8 mouse cellular contexts compared by ENCODE assay signal in genomic region chr8:72135446-72136301, GRCm38 (mm10). TPM values are rescaled to one million over a fixed set of nuclear protein-coding genes. Genes with fewer than 3 reads are reported as not detected.
A peak's percentile ranks its signal among the peaks of the same experiment; 100 is the strongest.
DNase-seq lines count a peak whose midpoint lies in the region; ATAC-seq and TF ChIP-seq lines count a peak whose summit lies in the region.
"Had no signal": no experiment of that assay in that cellular context is flagged by ENCODE, and none has a peak within 500 bp of the region (broad histone marks: within the 10 kb centered on the region; RNA-seq: fewer than 3 reads in every experiment).

No protein-coding gene starts in this region.

- peak overlapping the region; percentile 87 for H3K9ac ChIP-seq in forebrain, embryonic 13.5 days
- H3K9ac ChIP-seq in limb, embryonic 13.5 days = peak overlapping the region; percentile 98
- peak overlapping the region; percentile 92 for H3K9ac ChIP-seq in midbrain, embryonic 13.5 days (replicated peaks)
- H3K9ac ChIP-seq in stomach, embryonic 15.5 days = peak overlapping the region; percentile 95

- whole genome bisulfite sequencing in forebrain, embryonic 13.5 days = under 1% methylated on average over 62 of the region's 62 CpGs
- WGBS in limb, embryonic 13.5 days = under 1% methylated on average over 61 of the region's 62 CpGs
- WGBS in midbrain, embryonic 13.5 days = under 1% methylated on average over 62 of the region's 62 CpGs
- under 1% methylated on average over 61 of the region's 62 CpGs for WGBS in stomach, embryonic 15.5 days

- peak overlapping the region; percentile 91 for H3K27ac ChIP-seq in forebrain, embryonic 13.5 days
- H3K27ac ChIP-seq in limb, embryonic 13.5 days = peak overlapping the region; percentile 100
- H3K27ac ChIP-seq in midbrain, embryonic 13.5 days = peak overlapping the region; percentile 90
- H3K27ac ChIP-seq in stomach, embryonic 15.5 days = peak overlapping the region; percentile 99

- peak; percentile 36 to 66 for DNase-seq in adrenal gland, postnatal 36 days
- DNase-seq in heart, postnatal 4 days = peak; percentile 70

- H3K36me3 ChIP-seq in E14TG2a.4 (ENCODE audit: insufficient read depth, low read length) = peaks cover 25% of the 10 kb centered on the region
- H3K36me3 ChIP-seq in forebrain, embryonic 13.5 days (ENCODE audit: poor library complexity, severe bottlenecking) = peaks cover 25% of the 10 kb centered on the region
- peaks cover 27% of the 10 kb centered on the region for H3K36me3 ChIP-seq in limb, embryonic 13.5 days
- peaks cover 22% of the 10 kb centered on the region for H3K36me3 ChIP-seq in midbrain, embryonic 13.5 days
- peaks cover 19% of the 10 kb centered on the region for H3K36me3 ChIP-seq in stomach, embryonic 15.5 days

- TF ChIP-seq CTCF in E14TG2a.4 (conservative IDR thresholded peaks at IDR 0.05; ENCODE audit: low read length) = no peak

- H3K4me2 ChIP-seq in forebrain, embryonic 13.5 days = peak overlapping the region; percentile 94
- peak overlapping the region; percentile 82 for H3K4me2 ChIP-seq in limb, embryonic 13.5 days (replicated peaks)
- peak overlapping the region; percentile 83 for H3K4me2 ChIP-seq in midbrain, embryonic 13.5 days (replicated peaks)
- H3K4me2 ChIP-seq in stomach, embryonic 15.5 days = peak overlapping the region; percentile 76

- no peaks in the 10 kb centered on the region for H3K9me3 ChIP-seq in E14TG2a.4 (ENCODE audit: low read length)
- H3K9me3 ChIP-seq in forebrain, embryonic 13.5 days (replicated peaks) = no peaks in the 10 kb centered on the region
- H3K9me3 ChIP-seq in limb, embryonic 13.5 days = no peaks in the 10 kb centered on the region
- H3K9me3 ChIP-seq in midbrain, embryonic 13.5 days = no peaks in the 10 kb centered on the region
- no peaks in the 10 kb centered on the region for H3K9me3 ChIP-seq in stomach, embryonic 15.5 days

- H3K27me3 ChIP-seq in E14TG2a.4 (ENCODE audit: insufficient read depth, low read length) = peaks cover 9% of the 10 kb centered on the region
- no peaks in the 10 kb centered on the region for H3K27me3 ChIP-seq in forebrain, embryonic 13.5 days
- H3K27me3 ChIP-seq in limb, embryonic 13.5 days = no peaks in the 10 kb centered on the region
- H3K27me3 ChIP-seq in midbrain, embryonic 13.5 days = no peaks in the 10 kb centered on the region
- H3K27me3 ChIP-seq in stomach, embryonic 15.5 days (replicated peaks) = no peaks in the 10 kb centered on the region

- peaks cover 36% of the 10 kb centered on the region for H3K4me1 ChIP-seq in E14TG2a.4 (replicated peaks; ENCODE audit: low read depth, low read length)
- peaks cover 18% of the 10 kb centered on the region for H3K4me1 ChIP-seq in forebrain, embryonic 13.5 days
- H3K4me1 ChIP-seq in limb, embryonic 13.5 days = peaks cover 14% of the 10 kb centered on the region
- peaks cover 19% of the 10 kb centered on the region for H3K4me1 ChIP-seq in midbrain, embryonic 13.5 days (replicated peaks)
- peaks cover 10% of the 10 kb centered on the region for H3K4me1 ChIP-seq in stomach, embryonic 15.5 days

- H3K4me3 ChIP-seq in E14TG2a.4 (replicated peaks; ENCODE audit: low read length) = peak overlapping the region; percentile 87
- H3K4me3 ChIP-seq in forebrain, embryonic 13.5 days = peak overlapping the region; percentile 77
- H3K4me3 ChIP-seq in limb, embryonic 13.5 days = peak overlapping the region; percentile 84
- peak overlapping the region; percentile 84 for H3K4me3 ChIP-seq in midbrain, embryonic 13.5 days (replicated peaks)
- H3K4me3 ChIP-seq in stomach, embryonic 15.5 days (replicated peaks) = peak overlapping the region; percentile 87

- peak; percentile 76 for ATAC-seq in forebrain, embryonic 13.5 days
- ATAC-seq in limb, embryonic 13.5 days (ENCODE audit: low FRiP score, low read depth) = peak; percentile 48
- ATAC-seq in midbrain, embryonic 13.5 days = peak; percentile 84
- peak; percentile 45 for ATAC-seq in stomach, embryonic 15.5 days (ENCODE audit: insufficient read depth, low FRiP score, low read depth)

RNA-seq across cellular contexts. Expression of gene Tpm4, which starts 0.9 kb away (rescaled TPM):
- total RNA-seq in adrenal gland, postnatal 36 days (2021) = 100 to 1,000 TPM; 198 to 284 TPM
- polyA plus RNA-seq in forebrain, embryonic 13.5 days (2015; fragmentation: Nextera tagmentation; extraction: Ambion mirVana) = 308 and 315 TPM in 2 replicates
- 100 to 1,000 TPM; 269 to 284 TPM for total RNA-seq in heart, postnatal 4 days (2021)
- polyA plus RNA-seq in limb, embryonic 13.5 days (2015; fragmentation: Nextera tagmentation; extraction: Ambion mirVana) = 638 and 655 TPM in 2 replicates
- 239 and 247 TPM in 2 replicates for polyA plus RNA-seq in midbrain, embryonic 13.5 days (2015; fragmentation: Nextera tagmentation; extraction: Ambion mirVana)
- polyA plus RNA-seq in stomach, embryonic 15.5 days (2015; fragmentation: Nextera tagmentation; extraction: Ambion mirVana) = 591 and 600 TPM in 2 replicates

RNA-seq across cellular contexts. Expression of gene Rab8a, which starts 25.3 kb away (rescaled TPM):
- 10 to 100 TPM; 56.8 to 67.0 TPM for total RNA-seq in adrenal gland, postnatal 36 days (2021)
- polyA plus RNA-seq in forebrain, embryonic 13.5 days (2015; fragmentation: Nextera tagmentation; extraction: Ambion mirVana) = 115 and 119 TPM in 2 replicates
- total RNA-seq in heart, postnatal 4 days (2021) = 10 to 100 TPM; 38.1 to 43.2 TPM
- 121 and 125 TPM in 2 replicates for polyA plus RNA-seq in limb, embryonic 13.5 days (2015; fragmentation: Nextera tagmentation; extraction: Ambion mirVana)
- 104 and 107 TPM in 2 replicates for polyA plus RNA-seq in midbrain, embryonic 13.5 days (2015; fragmentation: Nextera tagmentation; extraction: Ambion mirVana)
- 131 and 141 TPM in 2 replicates for polyA plus RNA-seq in stomach, embryonic 15.5 days (2015; fragmentation: Nextera tagmentation; extraction: Ambion mirVana)

RNA-seq across cellular contexts. Expression of gene Olfr374, which starts 28.8 kb away (rescaled TPM):
- total RNA-seq in adrenal gland, postnatal 36 days (2021) = not detected
- not detected in 2 replicates for polyA plus RNA-seq in forebrain, embryonic 13.5 days (2015; fragmentation: Nextera tagmentation; extraction: Ambion mirVana)
- not detected for total RNA-seq in heart, postnatal 4 days (2021)
- polyA plus RNA-seq in limb, embryonic 13.5 days (2015; fragmentation: Nextera tagmentation; extraction: Ambion mirVana) = 0.09 TPM in 1 of 2 replicates, not detected in the other
- polyA plus RNA-seq in midbrain, embryonic 13.5 days (2015; fragmentation: Nextera tagmentation; extraction: Ambion mirVana) = not detected in 2 replicates
- 0.01 TPM in 1 of 2 replicates, not detected in the other for polyA plus RNA-seq in stomach, embryonic 15.5 days (2015; fragmentation: Nextera tagmentation; extraction: Ambion mirVana)
- polyA plus RNA-seq: large intestine, adult 2 months had no signal

RNA-seq across cellular contexts. Expression of gene Olfr373, which starts 52.7 kb away (rescaled TPM):
- total RNA-seq in adrenal gland, postnatal 36 days (2021) = not detected
- polyA plus RNA-seq in forebrain, embryonic 13.5 days (2015; fragmentation: Nextera tagmentation; extraction: Ambion mirVana) = not detected in 2 replicates
- total RNA-seq in heart, postnatal 4 days (2021) = not detected
- not detected in 2 replicates for polyA plus RNA-seq in limb, embryonic 13.5 days (2015; fragmentation: Nextera tagmentation; extraction: Ambion mirVana)
- polyA plus RNA-seq in midbrain, embryonic 13.5 days (2015; fragmentation: Nextera tagmentation; extraction: Ambion mirVana) = 0.05 TPM in 1 of 2 replicates, not detected in the other
- polyA plus RNA-seq in stomach, embryonic 15.5 days (2015; fragmentation: Nextera tagmentation; extraction: Ambion mirVana) = 0.06 TPM in 1 of 2 replicates, not detected in the other
- polyA plus RNA-seq: large intestine, adult 2 months had no signal

RNA-seq across cellular contexts. Expression of gene Hsh2d, which starts 53.8 kb away (rescaled TPM):
- not detected for total RNA-seq in adrenal gland, postnatal 36 days (2021)
- not detected in 2 replicates for polyA plus RNA-seq in forebrain, embryonic 13.5 days (2015; fragmentation: Nextera tagmentation; extraction: Ambion mirVana)
- under 1 TPM in 1 of 2 experiments, not detected in 1; 0.14 TPM for total RNA-seq in heart, postnatal 4 days (2021)
- polyA plus RNA-seq in limb, embryonic 13.5 days (2015; fragmentation: Nextera tagmentation; extraction: Ambion mirVana) = not detected in 2 replicates
- polyA plus RNA-seq in midbrain, embryonic 13.5 days (2015; fragmentation: Nextera tagmentation; extraction: Ambion mirVana) = 0.13 TPM in 1 of 2 replicates, not detected in the other
- 1.2 and 1.3 TPM in 2 replicates for polyA plus RNA-seq in stomach, embryonic 15.5 days (2015; fragmentation: Nextera tagmentation; extraction: Ambion mirVana)

Comparison
In these comparisons a context has a peak if more than half of its experiments do, and no peak if none do; other contexts are left out.
1. Peak in every context shown above with its lines: DNase-seq, ATAC-seq, H3K4me3 ChIP-seq and H3K27ac ChIP-seq.